In genomic region chr7:107796500-107796899, GRCm38 (mm10) we compare ENCODE assay signal across 26 mouse cellular contexts. TPM values are rescaled to one million over a fixed set of nuclear protein-coding genes. Genes with fewer than 3 reads are reported as not detected.
"Had no signal": no experiment of that assay in that cellular context is flagged by ENCODE, and none has a peak within 500 bp of the region (broad histone marks: within the 10 kb centered on the region; RNA-seq: fewer than 3 reads in every experiment).

No protein-coding gene starts in this region.

- H3K4me1 ChIP-seq: neural tube, embryonic 12.5 days; neural tube, embryonic 13.5 days; neural tube, embryonic 15.5 days; stomach, embryonic 15.5 days had no signal

- H3K9ac ChIP-seq: neural tube, embryonic 12.5 days; neural tube, embryonic 13.5 days; neural tube, embryonic 15.5 days; stomach, embryonic 15.5 days had no signal

- DNase-seq: retina, postnatal 1 day; right cerebral cortex, adult 18-20 months; right cerebral cortex, postnatal 14 days; right cerebral cortex, postnatal 25 days; right cerebral cortex, postnatal 4 days; spleen, adult 18-20 months; thymus, adult 18-20 months; thymus, adult 2 months; thymus, postnatal 14 days; thymus, postnatal 25 days; thymus, postnatal 36 days; thymus, postnatal 4 days had no signal

- H3K36me3 ChIP-seq: neural tube, embryonic 12.5 days; neural tube, embryonic 13.5 days; neural tube, embryonic 15.5 days; stomach, embryonic 15.5 days had no signal

- H3K4me3 ChIP-seq: neural tube, embryonic 12.5 days; neural tube, embryonic 13.5 days; neural tube, embryonic 15.5 days; stomach, embryonic 15.5 days had no signal

- H3K27ac ChIP-seq: neural tube, embryonic 12.5 days; neural tube, embryonic 13.5 days; neural tube, embryonic 15.5 days; stomach, embryonic 15.5 days; stomach, postnatal 0 days had no signal

- H3K4me2 ChIP-seq: neural tube, embryonic 12.5 days; neural tube, embryonic 13.5 days; neural tube, embryonic 15.5 days; stomach, embryonic 15.5 days had no signal

- H3K9me3 ChIP-seq: neural tube, embryonic 12.5 days; neural tube, embryonic 13.5 days; neural tube, embryonic 15.5 days; stomach, embryonic 15.5 days had no signal

- H3K27me3 ChIP-seq: neural tube, embryonic 12.5 days; neural tube, embryonic 13.5 days; neural tube, embryonic 15.5 days; stomach, embryonic 15.5 days had no signal

RNA-seq across cellular contexts. Expression of gene Ovch2, which starts 4.5 kb away (rescaled TPM):
- total RNA-seq: neutrophil, adult 5-6 weeks had no signal
- polyA plus RNA-seq: neural tube, embryonic 12.5 days; neural tube, embryonic 13.5 days; neural tube, embryonic 14.5 days; neural tube, embryonic 15.5 days; small intestine, adult 2 months; spleen, adult 2 months; stomach, embryonic 14.5 days; stomach, embryonic 15.5 days; stomach, embryonic 16.5 days; stomach, postnatal 0 days; testis, adult 2 months; thymus, adult 2 months; thymus, postnatal 0 days; urinary bladder, adult 2 months had no signal

RNA-seq across cellular contexts. Expression of gene Olfr467, which starts 15.6 kb away (rescaled TPM):
- total RNA-seq: neutrophil, adult 5-6 weeks had no signal
- polyA plus RNA-seq: neural tube, embryonic 12.5 days; neural tube, embryonic 13.5 days; neural tube, embryonic 14.5 days; neural tube, embryonic 15.5 days; small intestine, adult 2 months; spleen, adult 2 months; stomach, embryonic 14.5 days; stomach, embryonic 15.5 days; stomach, embryonic 16.5 days; stomach, postnatal 0 days; testis, adult 2 months; thymus, adult 2 months; thymus, postnatal 0 days; urinary bladder, adult 2 months had no signal

RNA-seq across cellular contexts. Expression of gene Olfr469, which starts 28.8 kb away (rescaled TPM):
- total RNA-seq: neutrophil, adult 5-6 weeks had no signal
- polyA plus RNA-seq: neural tube, embryonic 12.5 days; neural tube, embryonic 13.5 days; neural tube, embryonic 14.5 days; neural tube, embryonic 15.5 days; small intestine, adult 2 months; spleen, adult 2 months; stomach, embryonic 14.5 days; stomach, embryonic 15.5 days; stomach, embryonic 16.5 days; stomach, postnatal 0 days; testis, adult 2 months; thymus, adult 2 months; thymus, postnatal 0 days; urinary bladder, adult 2 months had no signal

RNA-seq across cellular contexts. Expression of gene Cyb5r2, which starts 38.7 kb away (rescaled TPM):
- total RNA-seq: neutrophil, adult 5-6 weeks had no signal
- polyA plus RNA-seq: small intestine, adult 2 months; urinary bladder, adult 2 months had no signal

RNA-seq across cellular contexts. Expression of gene Olfr470, which starts 50.8 kb away (rescaled TPM):
- total RNA-seq: neutrophil, adult 5-6 weeks had no signal
- polyA plus RNA-seq: neural tube, embryonic 12.5 days; neural tube, embryonic 13.5 days; neural tube, embryonic 14.5 days; neural tube, embryonic 15.5 days; small intestine, adult 2 months; spleen, adult 2 months; stomach, embryonic 14.5 days; stomach, embryonic 15.5 days; stomach, embryonic 16.5 days; stomach, postnatal 0 days; testis, adult 2 months; thymus, adult 2 months; thymus, postnatal 0 days; urinary bladder, adult 2 months had no signal
